Mouse (Mus musculus) lung, adult 2 months (tissue): ENCODE results near the gene Brd1.

Experiments used
- CTCF ChIP-seq: fragments of 200-500 bp; IDR thresholded peaks from 2 replicates; pipeline ENCODE4 v1.5.1; 2011; ENCODE audit warnings: mild to moderate bottlenecking, low read length, control low read depth; ENCODE audit not compliant: insufficient read depth
- POLR2A ChIP-seq: fragments of 200-500 bp; IDR thresholded peaks from 2 replicates; pipeline ENCODE4 v1.6.1; 2011; ENCODE audit warnings: low read depth, mild to moderate bottlenecking, control low read depth, low read length, borderline replicate concordance; ENCODE audit errors: extremely low read depth

DNA sequence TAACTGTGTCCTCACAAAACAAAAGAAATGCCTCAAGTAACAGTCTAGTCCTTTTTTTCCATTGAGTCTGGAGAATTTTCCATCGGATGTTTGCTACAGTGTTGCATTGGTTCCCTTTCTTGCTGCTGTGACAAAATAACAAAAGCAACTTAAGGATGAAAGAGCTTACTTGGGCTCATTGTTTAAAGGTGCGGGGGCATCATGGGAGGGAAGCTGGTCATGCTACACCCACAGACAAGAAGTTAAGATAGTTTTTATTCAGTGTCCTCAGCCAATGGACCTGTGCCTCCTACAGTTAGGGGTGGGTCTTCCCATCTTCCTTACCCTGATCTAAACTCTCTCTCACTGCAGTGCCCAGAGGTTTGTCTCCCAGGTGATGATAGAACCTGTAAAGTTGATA, 4.4 kb upstream of the Brd1 start:
- TF ChIP-seq CTCF (no peak), POLR2A (no peak)
